Mouse (Mus musculus): ENCODE data around the gene Pfkl. TPM values are rescaled to one million over a fixed set of nuclear protein-coding genes. Genes with fewer than 3 reads are reported as not detected.
A peak's percentile ranks its signal among the peaks of the same experiment; 100 is the strongest.
"Not testable (repeated sequence)": the region's sequence is repeated elsewhere in the genome, so short reads cannot be mapped to it uniquely, and the experiment has no call there.

Gene Pfkl
- polyA plus RNA-seq, 1 experiment from 2014 or later: 161 TPM

DNA sequence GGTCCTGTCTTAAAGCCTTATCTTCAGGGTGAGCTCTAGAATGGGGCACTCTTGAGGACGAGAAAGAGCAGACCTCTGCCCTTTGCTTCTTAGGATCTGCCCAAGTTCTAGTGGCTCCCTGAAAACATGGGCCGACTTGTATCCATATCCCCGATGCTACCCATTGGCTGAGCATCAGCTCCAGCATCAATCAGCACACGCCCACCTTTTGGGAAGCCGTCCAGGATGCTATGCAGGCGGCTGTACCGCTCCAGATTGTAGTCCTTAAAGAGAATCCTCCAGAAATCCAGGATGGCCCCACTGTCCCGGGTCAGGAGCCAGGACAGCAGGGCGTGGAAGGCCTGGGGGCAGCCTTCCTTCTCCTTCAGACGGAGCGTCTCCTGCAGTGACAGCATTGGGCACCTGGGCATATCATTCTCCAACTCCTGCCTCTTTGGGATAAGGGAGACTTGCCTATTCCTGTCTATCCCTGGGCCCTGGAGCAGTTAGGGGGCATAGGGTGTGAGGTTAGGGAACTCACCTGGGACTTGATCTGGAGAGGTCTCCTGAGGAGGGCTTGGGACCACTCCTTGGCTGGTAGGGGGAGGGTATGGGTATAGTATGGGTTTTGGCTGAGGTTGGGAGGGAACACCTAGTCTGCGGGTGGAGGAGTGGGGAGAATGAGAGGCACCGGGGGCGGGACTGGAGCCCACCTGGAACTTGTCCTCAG is 33.0 kb upstream of the Pfkl start:
- no peaks in the 10 kb centered on the region for H3K27me3 ChIP-seq (ENCODE audit: control insufficient read depth, insufficient read depth, low read length)
- H3K27ac ChIP-seq (ENCODE audit: low read length): no peak overlapping the region
- no peaks in the 10 kb centered on the region for H3K4me1 ChIP-seq (ENCODE audit: control insufficient read depth, insufficient read depth, low read length)
- H3K36me3 ChIP-seq (ENCODE audit: control insufficient read depth, insufficient read depth, low read length): no peaks in the 10 kb centered on the region
- H3K9me3 ChIP-seq (ENCODE audit: control insufficient read depth, low read depth, low read length): no peaks in the 10 kb centered on the region
- ATAC-seq (ENCODE audit: insufficient number of reproducible peaks, insufficient read depth, low FRiP score, low read depth): no peak
- H3K4me2 ChIP-seq (replicated peaks; ENCODE audit: low read depth, low read length): peak overlapping the region; percentile 41
- peak overlapping the region; percentile 4; the same call in 1 of the 2 replicates for H3K4me3 ChIP-seq (ENCODE audit: low read depth, low read length)
- H3K9ac ChIP-seq (replicated peaks; ENCODE audit: low read depth, low read length): no peak overlapping the region
- WGBS: 55% methylated on average over 14 of the region's 14 CpGs

DNA sequence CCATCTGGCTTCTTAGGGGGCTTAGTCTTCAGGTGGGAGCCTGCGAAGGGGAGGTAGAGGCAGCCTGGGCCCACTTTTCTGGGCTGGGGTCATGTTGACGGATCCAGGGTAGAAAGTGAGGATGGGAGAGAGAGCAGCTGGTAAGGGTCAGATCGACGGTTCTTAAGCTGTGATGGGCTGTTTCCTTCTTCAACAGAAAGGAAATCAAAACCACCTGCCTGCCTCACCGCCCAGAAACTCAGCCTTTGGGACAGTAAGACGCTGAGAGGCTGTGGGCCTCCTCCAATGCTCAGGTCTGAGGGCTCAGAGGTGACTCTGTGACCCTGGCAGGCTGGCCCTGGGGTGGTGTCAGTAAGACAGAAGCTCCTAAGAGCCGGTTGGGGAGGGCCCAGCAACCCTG is 32.2 kb upstream of the Pfkl start:
- Histone ChIP-seq H3K27ac (ENCODE audit: low read length) (no peak overlapping the region), H3K4me2 (replicated peaks; ENCODE audit: low read depth, low read length) (no peak overlapping the region)
- WGBS: 59% methylated on average over 7 of the region's 7 CpGs

DNA sequence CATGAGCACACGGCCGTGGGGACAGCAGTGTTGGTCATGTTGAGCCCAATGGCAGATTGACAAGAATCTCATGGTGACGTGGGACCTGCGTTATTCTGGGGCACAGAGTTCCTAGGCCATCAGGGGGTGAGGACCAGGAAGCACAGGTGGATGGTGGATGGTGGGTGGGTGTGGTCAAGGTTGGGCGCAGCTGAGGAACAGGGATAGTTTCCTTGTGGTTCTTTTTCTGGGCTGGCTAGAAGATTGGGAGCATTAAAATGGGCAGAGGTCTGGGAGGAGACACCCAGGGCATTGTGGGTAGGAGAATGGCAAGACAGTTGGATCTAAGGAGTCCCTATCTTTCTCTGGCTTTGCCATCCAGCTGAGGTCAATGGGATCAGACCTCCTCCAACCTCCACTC is 31.8 kb upstream of the Pfkl start, which contains the start of gene Dnmt3l:
Gene Dnmt3l (plus strand): TSS at position 301 of the 400 bp plus-strand sequence.
- ATAC-seq (ENCODE audit: insufficient number of reproducible peaks, insufficient read depth, low FRiP score, low read depth): no peak
- Histone ChIP-seq H3K36me3 (ENCODE audit: control insufficient read depth, insufficient read depth, low read length) (no peaks in the 10 kb centered on the region), H3K4me3 (ENCODE audit: low read depth, low read length) (no peak within 1 kb of the TSS), H3K27me3 (ENCODE audit: control insufficient read depth, insufficient read depth, low read length) (no peaks in the 10 kb centered on the region), H3K4me2 (replicated peaks; ENCODE audit: low read depth, low read length) (no peak within 1 kb of the TSS), H3K27ac (ENCODE audit: low read length) (no peak within 1 kb of the TSS), H3K9me3 (ENCODE audit: control insufficient read depth, low read depth, low read length) (no peaks in the 10 kb centered on the region), H3K9ac (replicated peaks; ENCODE audit: low read depth, low read length) (no peak within 1 kb of the TSS), H3K4me1 (ENCODE audit: control insufficient read depth, insufficient read depth, low read length) (no peaks in the 10 kb centered on the region)
- WGBS: 96% methylated on average over 5 of the region's 5 CpGs

More for the DNA sequence above, 32.2 kb upstream of the Pfkl start:
- Histone ChIP-seq H3K9me3 (ENCODE audit: control insufficient read depth, low read depth, low read length) (no peaks in the 10 kb centered on the region), H3K4me1 (ENCODE audit: control insufficient read depth, insufficient read depth, low read length) (no peaks in the 10 kb centered on the region), H3K36me3 (ENCODE audit: control insufficient read depth, insufficient read depth, low read length) (no peaks in the 10 kb centered on the region), H3K27me3 (ENCODE audit: control insufficient read depth, insufficient read depth, low read length) (no peaks in the 10 kb centered on the region), H3K4me3 (ENCODE audit: low read depth, low read length) (no peak overlapping the region), H3K9ac (replicated peaks; ENCODE audit: low read depth, low read length) (no peak overlapping the region)
- ATAC-seq (ENCODE audit: insufficient number of reproducible peaks, insufficient read depth, low FRiP score, low read depth): no peak

DNA sequence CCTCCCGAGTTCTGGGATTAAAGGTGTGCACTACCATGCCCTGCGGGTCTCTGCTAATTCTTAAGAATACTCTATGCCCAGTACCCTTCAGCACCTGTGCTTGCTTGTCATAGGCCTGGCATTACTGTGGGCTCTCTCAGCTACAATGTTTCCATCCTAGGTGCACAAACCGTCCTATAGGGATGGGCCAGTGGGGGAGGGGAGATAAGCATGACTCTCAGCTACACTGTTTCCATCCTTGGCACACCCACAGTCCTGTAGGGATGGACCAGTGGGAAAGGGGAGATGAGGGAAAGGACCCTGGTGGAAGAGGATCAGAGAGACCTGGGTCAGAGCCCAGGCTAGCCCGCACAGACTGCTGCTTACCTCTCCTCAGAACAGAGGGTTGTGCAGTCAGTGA is 27.3 kb upstream of the Pfkl start:
- no peaks in the 10 kb centered on the region for H3K4me1 ChIP-seq (ENCODE audit: control insufficient read depth, insufficient read depth, low read length)
- no peak overlapping the region for H3K4me2 ChIP-seq (replicated peaks; ENCODE audit: low read depth, low read length)
- H3K27me3 ChIP-seq (ENCODE audit: control insufficient read depth, insufficient read depth, low read length): no peaks in the 10 kb centered on the region
- ATAC-seq (ENCODE audit: insufficient number of reproducible peaks, insufficient read depth, low FRiP score, low read depth): no peak
- H3K4me3 ChIP-seq (ENCODE audit: low read depth, low read length): no peak overlapping the region
- H3K9ac ChIP-seq (replicated peaks; ENCODE audit: low read depth, low read length): no peak overlapping the region
- 81% methylated on average over 4 of the region's 4 CpGs for WGBS
- no peak overlapping the region for H3K27ac ChIP-seq (ENCODE audit: low read length)
- H3K36me3 ChIP-seq (ENCODE audit: control insufficient read depth, insufficient read depth, low read length): no peaks in the 10 kb centered on the region
- H3K9me3 ChIP-seq (ENCODE audit: control insufficient read depth, low read depth, low read length): no peaks in the 10 kb centered on the region

DNA sequence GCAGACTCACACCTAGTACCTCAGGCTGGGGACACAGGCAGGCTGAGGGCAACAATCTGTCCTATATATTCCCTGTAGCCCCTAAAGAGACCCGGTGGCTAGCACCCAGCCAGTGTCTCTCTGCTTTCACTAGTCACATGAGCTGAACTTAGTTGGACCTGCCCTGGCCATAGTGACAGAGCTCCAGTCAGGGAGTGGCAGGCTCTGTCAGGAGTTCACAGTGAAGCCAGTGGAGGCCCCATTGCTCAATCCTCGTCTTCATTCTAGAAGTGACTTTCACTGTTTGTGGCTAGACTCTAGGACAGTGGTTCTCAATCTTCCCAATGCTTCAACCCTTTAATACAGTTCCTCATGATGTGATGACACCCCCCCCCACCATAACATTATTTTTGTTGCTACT is 22.1 kb upstream of the Pfkl start:
- no peak overlapping the region for H3K4me3 ChIP-seq (ENCODE audit: low read depth, low read length)
- H3K4me2 ChIP-seq (replicated peaks; ENCODE audit: low read depth, low read length): no peak overlapping the region
- no peaks in the 10 kb centered on the region for H3K36me3 ChIP-seq (ENCODE audit: control insufficient read depth, insufficient read depth, low read length)
- 69% methylated on average over 2 of the region's 2 CpGs for WGBS
- no peaks in the 10 kb centered on the region for H3K4me1 ChIP-seq (ENCODE audit: control insufficient read depth, insufficient read depth, low read length)
- no peaks in the 10 kb centered on the region for H3K9me3 ChIP-seq (ENCODE audit: control insufficient read depth, low read depth, low read length)
- H3K27ac ChIP-seq (ENCODE audit: low read length): no peak overlapping the region
- no peak for ATAC-seq (ENCODE audit: insufficient number of reproducible peaks, insufficient read depth, low FRiP score, low read depth)
- no peak overlapping the region for H3K9ac ChIP-seq (replicated peaks; ENCODE audit: low read depth, low read length)
- no peaks in the 10 kb centered on the region for H3K27me3 ChIP-seq (ENCODE audit: control insufficient read depth, insufficient read depth, low read length)

DNA sequence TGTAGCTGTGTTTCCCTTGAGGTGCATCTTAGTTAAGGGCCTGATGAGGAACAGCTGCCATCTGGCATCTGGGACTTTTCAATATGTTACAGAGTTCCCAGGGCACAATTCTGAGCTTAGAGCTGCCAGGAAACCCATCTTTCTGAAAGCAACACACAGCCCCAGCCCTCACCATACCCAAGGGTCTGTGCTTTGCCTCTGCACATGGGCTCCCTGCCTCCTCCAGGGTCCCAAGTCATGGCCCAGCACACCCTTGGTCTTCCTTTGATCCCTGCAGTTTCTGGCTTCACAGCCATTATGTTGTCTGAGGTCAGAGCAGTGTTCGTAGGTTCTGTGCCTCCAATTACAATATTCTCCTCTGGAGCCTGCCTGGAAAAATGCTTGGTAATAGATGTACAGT is 19.2 kb upstream of the Pfkl start:
- 93% methylated on average over 1 of the region's 1 CpGs for WGBS
- ATAC-seq (ENCODE audit: insufficient number of reproducible peaks, insufficient read depth, low FRiP score, low read depth): no peak
- Histone ChIP-seq H3K9me3 (ENCODE audit: control insufficient read depth, low read depth, low read length) (no peaks in the 10 kb centered on the region), H3K36me3 (ENCODE audit: control insufficient read depth, insufficient read depth, low read length) (no peaks in the 10 kb centered on the region), H3K4me3 (ENCODE audit: low read depth, low read length) (no peak overlapping the region), H3K27ac (ENCODE audit: low read length) (no peak overlapping the region), H3K27me3 (ENCODE audit: control insufficient read depth, insufficient read depth, low read length) (no peaks in the 10 kb centered on the region), H3K4me2 (replicated peaks; ENCODE audit: low read depth, low read length) (no peak overlapping the region), H3K9ac (replicated peaks; ENCODE audit: low read depth, low read length) (no peak overlapping the region), H3K4me1 (ENCODE audit: control insufficient read depth, insufficient read depth, low read length) (no peaks in the 10 kb centered on the region)

DNA sequence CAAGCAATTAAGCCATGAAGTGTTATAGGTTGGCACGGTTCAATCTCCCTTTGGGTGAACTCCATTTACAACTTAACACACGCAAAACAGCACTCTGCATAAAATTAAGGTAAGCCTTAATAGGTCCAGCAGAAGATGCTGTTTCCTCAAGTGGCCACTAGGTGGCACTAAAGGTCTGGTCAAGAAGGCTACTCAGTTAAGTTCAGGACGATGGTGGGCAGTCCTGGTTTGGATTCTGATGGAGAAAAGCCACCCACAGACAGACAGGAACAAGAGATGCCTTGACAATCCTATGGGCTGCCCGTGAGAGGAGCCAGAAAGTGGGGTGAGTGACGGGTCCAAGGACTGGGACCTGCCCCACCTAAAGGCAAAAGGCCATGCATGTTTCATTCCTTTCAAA is 18.2 kb upstream of the Pfkl start:
- Histone ChIP-seq H3K4me1 (ENCODE audit: control insufficient read depth, insufficient read depth, low read length) (no peaks in the 10 kb centered on the region), H3K4me2 (replicated peaks; ENCODE audit: low read depth, low read length) (no peak overlapping the region), H3K4me3 (ENCODE audit: low read depth, low read length) (no peak overlapping the region), H3K36me3 (ENCODE audit: control insufficient read depth, insufficient read depth, low read length) (no peaks in the 10 kb centered on the region), H3K9me3 (ENCODE audit: control insufficient read depth, low read depth, low read length) (no peaks in the 10 kb centered on the region), H3K27me3 (ENCODE audit: control insufficient read depth, insufficient read depth, low read length) (no peaks in the 10 kb centered on the region), H3K27ac (ENCODE audit: low read length) (no peak overlapping the region), H3K9ac (replicated peaks; ENCODE audit: low read depth, low read length) (no peak overlapping the region)
- peak; percentile 69; the same call in 1 of the 2 replicates for ATAC-seq (ENCODE audit: insufficient number of reproducible peaks, insufficient read depth, low FRiP score, low read depth)
- 7% methylated on average over 5 of the region's 5 CpGs for WGBS

DNA sequence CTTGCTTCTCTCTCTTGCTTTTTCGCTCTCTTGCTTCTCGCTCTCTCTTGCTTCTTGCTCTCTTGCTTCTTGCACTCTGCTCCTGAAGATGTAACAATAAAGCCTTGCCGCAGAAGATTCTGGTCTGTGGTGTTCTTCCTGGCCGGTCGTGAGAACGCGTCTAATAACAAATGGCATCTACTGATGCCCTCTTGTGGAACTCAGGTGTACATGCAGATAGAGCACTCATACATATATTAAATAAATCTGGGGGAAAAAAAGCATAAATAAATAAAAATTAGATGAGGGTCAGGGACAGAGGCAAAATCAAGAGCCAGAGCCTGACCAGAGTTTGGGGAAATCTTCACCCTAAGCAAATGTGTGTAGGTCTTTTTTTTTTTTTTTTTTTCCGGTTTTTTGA is 15.6 kb upstream of the Pfkl start:
- H3K4me1 ChIP-seq (ENCODE audit: control insufficient read depth, insufficient read depth, low read length): not testable (repeated sequence)
- WGBS: 76% methylated on average over 6 of the region's 8 CpGs

DNA sequence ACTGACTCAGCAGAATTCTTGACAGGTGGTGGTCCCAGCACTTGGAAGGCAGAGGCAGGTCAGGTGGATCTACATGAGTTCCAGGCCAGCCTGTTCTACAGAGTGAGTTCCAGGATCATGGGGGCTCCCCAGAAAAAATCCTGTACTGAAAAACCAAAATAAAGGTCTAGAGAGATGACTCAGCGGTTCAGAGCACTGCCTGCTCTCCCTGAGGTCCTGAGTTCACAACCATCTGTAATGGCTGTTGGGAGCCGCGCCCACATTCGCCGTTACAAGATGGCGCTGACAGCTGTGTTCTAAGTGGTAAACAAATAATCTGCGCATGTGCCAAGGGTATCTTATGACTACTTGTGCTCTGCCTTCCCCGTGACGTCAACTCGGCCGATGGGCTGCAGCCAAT is 10.1 kb upstream of the Pfkl start:
- H3K27me3 ChIP-seq (ENCODE audit: control insufficient read depth, insufficient read depth, low read length); H3K4me3 ChIP-seq (ENCODE audit: low read depth, low read length); H3K4me2 ChIP-seq (replicated peaks; ENCODE audit: low read depth, low read length); H3K9ac ChIP-seq (replicated peaks; ENCODE audit: low read depth, low read length); ATAC-seq (ENCODE audit: insufficient number of reproducible peaks, insufficient read depth, low FRiP score, low read depth); H3K4me1 ChIP-seq (ENCODE audit: control insufficient read depth, insufficient read depth, low read length); H3K27ac ChIP-seq (ENCODE audit: low read length); H3K9me3 ChIP-seq (ENCODE audit: control insufficient read depth, low read depth, low read length); H3K36me3 ChIP-seq (ENCODE audit: control insufficient read depth, insufficient read depth, low read length): not testable (repeated sequence)
- WGBS: 96% methylated on average over 6 of the region's 11 CpGs

More for the DNA sequence above, 15.6 kb upstream of the Pfkl start:
- not testable (repeated sequence) for H3K9me3 ChIP-seq (ENCODE audit: control insufficient read depth, low read depth, low read length); H3K9ac ChIP-seq (replicated peaks; ENCODE audit: low read depth, low read length); ATAC-seq (ENCODE audit: insufficient number of reproducible peaks, insufficient read depth, low FRiP score, low read depth); H3K4me2 ChIP-seq (replicated peaks; ENCODE audit: low read depth, low read length); H3K27ac ChIP-seq (ENCODE audit: low read length); H3K36me3 ChIP-seq (ENCODE audit: control insufficient read depth, insufficient read depth, low read length); H3K4me3 ChIP-seq (ENCODE audit: low read depth, low read length); H3K27me3 ChIP-seq (ENCODE audit: control insufficient read depth, insufficient read depth, low read length)

Data from stomach, embryonic 14.5 days (tissue).